Mouse (Mus musculus): ENCODE data around the gene Prkca. TPM values are rescaled to one million over a fixed set of nuclear protein-coding genes. Genes with fewer than 3 reads are reported as not detected.
A peak's percentile ranks its signal among the peaks of the same experiment; 100 is the strongest.

Prkca gene
- polyA plus RNA-seq, 2 experiments, result 2.5 to 3.8 TPM

- Histone ChIP-seq H3K9me3 (ENCODE audit: control insufficient read depth, low read length) (no peaks in the 10 kb centered on the region), H3K9ac (replicated peaks) (peak overlapping the region; percentile 23; the same call in 1 of the 2 replicates), H3K36me3 (replicated peaks; ENCODE audit: control insufficient read depth, insufficient read depth, low read depth) (no peaks in the 10 kb centered on the region), H3K27ac (peak overlapping the region; percentile 87), H3K4me1 (replicated peaks; ENCODE audit: control insufficient read depth in 2 of 2, insufficient read depth in 2 of 2, low read length in 1 of 2) (peaks cover 0 to 22% of the 10 kb centered on the region in 2 experiments), H3K27me3 (ENCODE audit: control insufficient read depth, insufficient read depth, low read length) (no peaks in the 10 kb centered on the region), H3K4me3 (ENCODE audit: insufficient read depth in 1 of 2, low read depth in 2 of 2, low read length in 2 of 2) (no peak overlapping the region), H3K4me2 (ENCODE audit: low read depth) (peak overlapping the region; percentile 55)
- ATAC-seq (ENCODE audit: insufficient read depth) (peak; percentile 82), DNase-seq (ENCODE audit: low read depth in 3 of 3, low spot score in 3 of 3) (no peak)
- no peak for TF ChIP-seq CTCF (IDR thresholded peaks at IDR 0.05; ENCODE audit: low read depth)
- no peak for TF ChIP-seq EP300 (IDR thresholded peaks at IDR 0.05; ENCODE audit: low read depth)
- 14% methylated on average over 11 of the region's 11 CpGs for WGBS (ENCODE audit: insufficient replicate concordance)
These were observed 351.2 kb downstream of the Prkca start for GRCm38 (mm10) chr11:107992500-107992899.

- no peak overlapping the region for H3K4me3 ChIP-seq (ENCODE audit: insufficient read depth in 1 of 2, low read depth in 2 of 2, low read length in 2 of 2)
- ATAC-seq (ENCODE audit: insufficient read depth), result peak; percentile 92
- TF ChIP-seq EP300 (IDR thresholded peaks at IDR 0.05; ENCODE audit: low read depth) (no peak), CTCF (IDR thresholded peaks at IDR 0.05; ENCODE audit: low read depth) (no peak)
- H3K9ac ChIP-seq (replicated peaks), result peak overlapping the region; percentile 23; the same call in 1 of the 2 replicates
- WGBS (ENCODE audit: insufficient replicate concordance), result 51% methylated on average over 7 of the region's 7 CpGs
- no peaks in the 10 kb centered on the region for H3K9me3 ChIP-seq (ENCODE audit: control insufficient read depth, low read length)
- peak overlapping the region; percentile 87 for H3K27ac ChIP-seq
- H3K4me1 ChIP-seq (replicated peaks; ENCODE audit: control insufficient read depth in 2 of 2, insufficient read depth in 2 of 2, low read length in 1 of 2), result peaks cover 0 to 22% of the 10 kb centered on the region in 2 experiments
- H3K27me3 ChIP-seq (ENCODE audit: control insufficient read depth, insufficient read depth, low read length), result no peaks in the 10 kb centered on the region
- no peaks in the 10 kb centered on the region for H3K36me3 ChIP-seq (replicated peaks; ENCODE audit: control insufficient read depth, insufficient read depth, low read depth)
- peak overlapping the region; percentile 55 for H3K4me2 ChIP-seq (ENCODE audit: low read depth)
- DNase-seq (ENCODE audit: low read depth in 3 of 3, low spot score in 3 of 3), result peak in 1 of 3 experiments; percentile 36
These were observed 351.7 kb downstream of the Prkca start for GRCm38 (mm10) chr11:107991990-107992389.

- Histone ChIP-seq H3K4me3 (ENCODE audit: insufficient read depth in 1 of 2, low read depth in 2 of 2, low read length in 2 of 2) (no peak overlapping the region), H3K27ac (no peak overlapping the region), H3K4me2 (ENCODE audit: low read depth) (no peak overlapping the region), H3K9me3 (ENCODE audit: control insufficient read depth, low read length) (no peaks in the 10 kb centered on the region), H3K9ac (replicated peaks) (no peak overlapping the region), H3K27me3 (ENCODE audit: control insufficient read depth, insufficient read depth, low read length) (no peaks in the 10 kb centered on the region), H3K4me1 (replicated peaks; ENCODE audit: control insufficient read depth in 2 of 2, insufficient read depth in 2 of 2, low read length in 1 of 2) (peaks cover 8 to 34% of the 10 kb centered on the region in 2 experiments), H3K36me3 (replicated peaks; ENCODE audit: control insufficient read depth, insufficient read depth, low read depth) (no peaks in the 10 kb centered on the region)
- 69% methylated on average over 6 of the region's 6 CpGs for WGBS (ENCODE audit: insufficient replicate concordance)
- no peak for ATAC-seq (ENCODE audit: insufficient read depth)
- DNase-seq (ENCODE audit: low read depth in 3 of 3, low spot score in 3 of 3), result no peak
- no peak for TF ChIP-seq CTCF (IDR thresholded peaks at IDR 0.05; ENCODE audit: low read depth)
- TF ChIP-seq EP300 (IDR thresholded peaks at IDR 0.05; ENCODE audit: low read depth), result no peak
These were observed 354.5 kb downstream of the Prkca start for GRCm38 (mm10) chr11:107989241-107989640.

- H3K4me2 ChIP-seq (ENCODE audit: low read depth), result no peak overlapping the region
- H3K9me3 ChIP-seq (ENCODE audit: control insufficient read depth, low read length), result no peaks in the 10 kb centered on the region
- 58% methylated on average over 3 of the region's 3 CpGs for WGBS (ENCODE audit: insufficient replicate concordance)
- H3K4me1 ChIP-seq (replicated peaks; ENCODE audit: control insufficient read depth in 2 of 2, insufficient read depth in 2 of 2, low read length in 1 of 2), result peaks cover 8 to 15% of the 10 kb centered on the region in 2 experiments
- H3K9ac ChIP-seq (replicated peaks), result no peak overlapping the region
- no peaks in the 10 kb centered on the region for H3K27me3 ChIP-seq (ENCODE audit: control insufficient read depth, insufficient read depth, low read length)
- H3K4me3 ChIP-seq (ENCODE audit: insufficient read depth in 1 of 2, low read depth in 2 of 2, low read length in 2 of 2), result no peak overlapping the region
- no peaks in the 10 kb centered on the region for H3K36me3 ChIP-seq (replicated peaks; ENCODE audit: control insufficient read depth, insufficient read depth, low read depth)
- ATAC-seq (ENCODE audit: insufficient read depth) (peak; percentile 86), DNase-seq (ENCODE audit: low read depth in 3 of 3, low spot score in 3 of 3) (peak; percentile 54 to 64 (median 56))
- peak overlapping the region; percentile 66 for H3K27ac ChIP-seq
- TF ChIP-seq EP300 (IDR thresholded peaks at IDR 0.05; ENCODE audit: low read depth) (peak; percentile 20; the same call in 1 of the 2 replicates), CTCF (IDR thresholded peaks at IDR 0.05; ENCODE audit: low read depth) (no peak)
These were observed 357.8 kb downstream of the Prkca start for GRCm38 (mm10) chr11:107985941-107986340.

- H3K4me1 ChIP-seq (replicated peaks; ENCODE audit: control insufficient read depth in 2 of 2, insufficient read depth in 2 of 2, low read length in 1 of 2), result peaks cover 8 to 15% of the 10 kb centered on the region in 2 experiments
- H3K36me3 ChIP-seq (replicated peaks; ENCODE audit: control insufficient read depth, insufficient read depth, low read depth), result no peaks in the 10 kb centered on the region
- H3K4me2 ChIP-seq (ENCODE audit: low read depth), result no peak overlapping the region
- TF ChIP-seq EP300 (IDR thresholded peaks at IDR 0.05; ENCODE audit: low read depth) (no peak), CTCF (IDR thresholded peaks at IDR 0.05; ENCODE audit: low read depth) (no peak)
- H3K27ac ChIP-seq, result no peak overlapping the region
- 71% methylated on average over 12 of the region's 12 CpGs for WGBS (ENCODE audit: insufficient replicate concordance)
- H3K9ac ChIP-seq (replicated peaks), result no peak overlapping the region
- no peaks in the 10 kb centered on the region for H3K9me3 ChIP-seq (ENCODE audit: control insufficient read depth, low read length)
- no peaks in the 10 kb centered on the region for H3K27me3 ChIP-seq (ENCODE audit: control insufficient read depth, insufficient read depth, low read length)
- no peak for DNase-seq (ENCODE audit: low read depth in 3 of 3, low spot score in 3 of 3)
- no peak overlapping the region for H3K4me3 ChIP-seq (ENCODE audit: insufficient read depth in 1 of 2, low read depth in 2 of 2, low read length in 2 of 2)
- no peak for ATAC-seq (ENCODE audit: insufficient read depth)
These were observed 359.8 kb downstream of the Prkca start for GRCm38 (mm10) chr11:107983883-107984282.
